Mouse (Mus musculus): Measurements from ENCODE around the gene Tapbp. TPM values are rescaled to one million over a fixed set of nuclear protein-coding genes. Genes with fewer than 3 reads are reported as not detected.

The Tapbp gene
- total and polyA plus RNA-seq, 3 experiments, result 45.3 to 134 (median 116) TPM

DNA sequence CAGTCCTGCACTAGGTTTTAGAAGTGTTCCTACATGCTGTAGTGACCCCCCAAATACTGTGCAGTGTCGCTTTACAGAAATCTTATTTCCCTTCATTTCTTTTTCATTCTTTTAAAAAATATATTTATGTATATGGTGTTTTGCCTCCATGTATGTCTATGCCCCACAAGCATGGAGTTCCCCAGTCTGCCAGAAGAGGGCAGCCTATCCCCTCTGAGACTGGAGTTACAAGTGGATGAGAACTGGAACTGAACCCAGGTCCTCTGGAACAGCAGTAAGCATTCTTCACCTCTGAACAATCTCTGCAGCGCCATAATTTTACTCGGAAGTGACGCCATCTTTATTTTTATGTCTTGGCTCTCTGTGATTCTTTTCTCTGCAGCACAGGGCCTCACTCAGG lies 53.7 kb downstream of the Tapbp start:
- Histone ChIP-seq H3K36me3 (replicated peaks in 1 of 2; ENCODE audit: control insufficient read depth in 1 of 2, insufficient read depth in 1 of 2, low read length in 1 of 2) (peaks cover 16 to 27% of the 10 kb centered on the region in 2 experiments), H3K79me2 (replicated peaks; ENCODE audit: control insufficient read depth, extremely low read depth, insufficient read depth, poor library complexity, severe bottlenecking) (no peaks in the 10 kb centered on the region), H3K4me2 (ENCODE audit: insufficient read depth, low read depth, poor library complexity, severe bottlenecking) (no peak overlapping the region), H3K4me1 (ENCODE audit: control insufficient read depth in 1 of 2, insufficient read depth in 2 of 2) (peaks cover 0 to 3% of the 10 kb centered on the region in 2 experiments; a peak in 1 of 4 replicates), H3K9ac (ENCODE audit: insufficient read depth, low read depth) (no peak overlapping the region), H3K4me3 (replicated peaks in 1 of 3; ENCODE audit: low read depth in 2 of 3, low read length in 2 of 3, poor library complexity in 1 of 3) (no peak overlapping the region), H3K27ac (ENCODE audit: insufficient read depth, low read depth) (no peak overlapping the region), H3K27me3 (replicated peaks) (no peaks in the 10 kb centered on the region), H3K9me3 (replicated peaks; ENCODE audit: low read length) (peaks cover 4% of the 10 kb centered on the region)
- DNase-seq (ENCODE audit: extremely low read depth), result no peak
- dilution Hi-C loops (cut with MboI; ENCODE audit: extremely low pct_ligation_motif_present, extremely low pct_unique_long_range_greater_than_20kb, low sequenced_read_pairs), result no loop called here
- TF ChIP-seq CTCF (conservative IDR thresholded peaks at IDR 0.05 in 1 of 2, IDR thresholded peaks at IDR 0.05 in 1 of 2; ENCODE audit: low read depth in 2 of 2, low read length in 2 of 2), result peak in 1 of 2 experiments; percentile 22; a peak in 1 of 4 replicates
- no peak for TF ChIP-seq SIN3A (IDR thresholded peaks at IDR 0.05; ENCODE audit: low read length)
- in situ Hi-C loops (cut with MboI; ENCODE audit: low pct_ligation_motif_present, low pct_unique_long_range_greater_than_20kb, low sequenced_read_pairs), result loop anchor here (5.0 kb wide), 1 partner anchor 1333 kb away; no protein-coding TSS in a partner anchor

- Histone ChIP-seq H3K9ac (ENCODE audit: insufficient read depth, low read depth) (no peak overlapping the region), H3K4me1 (ENCODE audit: control insufficient read depth in 1 of 2, insufficient read depth in 2 of 2) (peaks cover 0 to 5% of the 10 kb centered on the region in 2 experiments; a peak in 2 of 4 replicates)
- no peak for DNase-seq (ENCODE audit: extremely low read depth)
Observed at GRCm38 (mm10) chr17:33972691-33973090, 57.0 kb downstream of the Tapbp start.

GRCm38 (mm10) chr17:33973572-33973971 lies 57.9 kb downstream of the Tapbp start:
- no peak overlapping the region for H3K4me2 ChIP-seq (ENCODE audit: insufficient read depth, low read depth, poor library complexity, severe bottlenecking)

More at GRCm38 (mm10) chr17:33972691-33973090, 57.0 kb downstream of the Tapbp start:
- Histone ChIP-seq H3K9me3 (replicated peaks; ENCODE audit: low read length) (peaks cover 4% of the 10 kb centered on the region), H3K4me3 (replicated peaks in 1 of 3; ENCODE audit: low read depth in 2 of 3, low read length in 2 of 3, poor library complexity in 1 of 3) (no peak overlapping the region), H3K4me2 (ENCODE audit: insufficient read depth, low read depth, poor library complexity, severe bottlenecking) (no peak overlapping the region), H3K27ac (ENCODE audit: insufficient read depth, low read depth) (no peak overlapping the region), H3K36me3 (replicated peaks in 1 of 2; ENCODE audit: control insufficient read depth in 1 of 2, insufficient read depth in 1 of 2, low read length in 1 of 2) (peaks cover 0 to 12% of the 10 kb centered on the region in 2 experiments), H3K79me2 (replicated peaks; ENCODE audit: control insufficient read depth, extremely low read depth, insufficient read depth, poor library complexity, severe bottlenecking) (no peaks in the 10 kb centered on the region), H3K27me3 (replicated peaks) (no peaks in the 10 kb centered on the region)
- no peak for TF ChIP-seq HCFC1 (IDR thresholded peaks at IDR 0.05; ENCODE audit: low read depth, low read length)
- no peak for TF ChIP-seq USF2 (conservative IDR thresholded peaks at IDR 0.05; ENCODE audit: low read depth, low read length)
- no peak for TF ChIP-seq GABPA (IDR thresholded peaks at IDR 0.05; ENCODE audit: insufficient replicate concordance, low read depth, low read length)
- TF ChIP-seq CHD2 (IDR thresholded peaks at IDR 0.05; ENCODE audit: low read length), result no peak
- TF ChIP-seq E2F4 (IDR thresholded peaks at IDR 0.05; ENCODE audit: insufficient replicate concordance, low read depth, low read length), result no peak
- no peak for TF ChIP-seq MYC (IDR thresholded peaks at IDR 0.05; ENCODE audit: low read depth, low read length)
- no peak for TF ChIP-seq ZKSCAN1 (IDR thresholded peaks at IDR 0.05; ENCODE audit: borderline replicate concordance, low read depth, low read length)
- TF ChIP-seq SIN3A (IDR thresholded peaks at IDR 0.05; ENCODE audit: low read length), result peak; percentile 85
- TF ChIP-seq IRF4 (IDR thresholded peaks at IDR 0.05; ENCODE audit: low read depth, low read length), result no peak
- TF ChIP-seq JUND (conservative IDR thresholded peaks at IDR 0.05; ENCODE audit: low read depth, low read length), result no peak
- no peak for TF ChIP-seq JUN (IDR thresholded peaks at IDR 0.05; ENCODE audit: insufficient read depth, low read depth, low read length)
- no peak for TF ChIP-seq ZC3H11A (IDR thresholded peaks at IDR 0.05; ENCODE audit: low read depth, low read length)
- peak; percentile 64; the same call in 1 of the 2 replicates for TF ChIP-seq MXI1 (IDR thresholded peaks at IDR 0.05; ENCODE audit: low read depth, low read length)
- no peak for TF ChIP-seq EP300 (IDR thresholded peaks at IDR 0.05; ENCODE audit: low read length)
- in situ Hi-C loops (cut with MboI; ENCODE audit: low pct_ligation_motif_present, low pct_unique_long_range_greater_than_20kb, low sequenced_read_pairs) (loop anchor here (5.0 kb wide), 1 partner anchor 1300 kb away; no protein-coding TSS in a partner anchor), dilution Hi-C loops (cut with MboI; ENCODE audit: extremely low pct_ligation_motif_present, extremely low pct_unique_long_range_greater_than_20kb, low sequenced_read_pairs) (loop anchor here (5.0 kb wide), 1 partner anchor 1300 kb away; no protein-coding TSS in a partner anchor)

More at GRCm38 (mm10) chr17:33973572-33973971, 57.9 kb downstream of the Tapbp start:
- dilution Hi-C loops (cut with MboI; ENCODE audit: extremely low pct_ligation_motif_present, extremely low pct_unique_long_range_greater_than_20kb, low sequenced_read_pairs), result loop anchor here (5.0 kb wide), 1 partner anchor 1299 kb away; no protein-coding TSS in a partner anchor
- Histone ChIP-seq H3K36me3 (replicated peaks in 1 of 2; ENCODE audit: control insufficient read depth in 1 of 2, insufficient read depth in 1 of 2, low read length in 1 of 2) (peaks cover 0 to 12% of the 10 kb centered on the region in 2 experiments), H3K27me3 (replicated peaks) (no peaks in the 10 kb centered on the region), H3K27ac (ENCODE audit: insufficient read depth, low read depth) (no peak overlapping the region), H3K9me3 (replicated peaks; ENCODE audit: low read length) (peaks cover 4% of the 10 kb centered on the region), H3K79me2 (replicated peaks; ENCODE audit: control insufficient read depth, extremely low read depth, insufficient read depth, poor library complexity, severe bottlenecking) (no peaks in the 10 kb centered on the region), H3K4me1 (ENCODE audit: control insufficient read depth in 1 of 2, insufficient read depth in 2 of 2) (peaks cover 0 to 5% of the 10 kb centered on the region in 2 experiments; a peak in 2 of 4 replicates), H3K9ac (ENCODE audit: insufficient read depth, low read depth) (no peak overlapping the region), H3K4me3 (replicated peaks in 1 of 3; ENCODE audit: low read depth in 2 of 3, low read length in 2 of 3, poor library complexity in 1 of 3) (no peak overlapping the region)
- DNase-seq (ENCODE audit: extremely low read depth), result no peak
- peak; percentile 75; the same call in 1 of the 2 replicates for TF ChIP-seq MAFK (IDR thresholded peaks at IDR 0.05; ENCODE audit: insufficient replicate concordance, low read length)
- TF ChIP-seq E2F4 (IDR thresholded peaks at IDR 0.05; ENCODE audit: insufficient replicate concordance, low read depth, low read length), result no peak
- in situ Hi-C loops (cut with MboI; ENCODE audit: low pct_ligation_motif_present, low pct_unique_long_range_greater_than_20kb, low sequenced_read_pairs), result loop anchor here (5.0 kb wide), 1 partner anchor 1299 kb away; no protein-coding TSS in a partner anchor
